Mouse (Mus musculus): Measurements from ENCODE around the gene 3110001I22Rik. TPM values are rescaled to one million over a fixed set of nuclear protein-coding genes. Genes with fewer than 3 reads are reported as not detected.

3110001I22Rik gene
- polyA plus RNA-seq, 1 experiment from 2014 or later, result 4.8 TPM

DNA sequence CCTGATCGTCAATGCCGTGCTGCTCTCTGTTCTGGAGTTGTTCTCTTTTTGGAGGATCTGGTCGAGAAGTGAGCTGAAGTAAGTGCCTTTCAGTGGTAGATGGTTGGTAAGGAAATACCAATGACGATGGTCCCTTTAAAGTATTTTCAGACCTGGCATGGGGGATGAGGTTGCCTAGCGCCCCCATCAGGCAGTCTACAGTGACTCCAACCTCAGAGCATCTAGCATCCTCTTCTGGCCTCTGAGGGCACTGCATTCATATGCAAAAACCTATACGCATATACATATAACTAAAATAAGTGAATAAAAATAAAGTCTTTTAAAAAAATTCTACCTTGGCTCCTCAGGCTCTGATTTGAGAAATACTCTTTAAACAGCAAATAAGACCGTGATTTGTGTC lies 27.3 kb downstream of the 3110001I22Rik start:
- no peaks in the 10 kb centered on the region for H3K9me3 ChIP-seq (replicated peaks; ENCODE audit: control insufficient read depth, low read length)
- H3K27me3 ChIP-seq (ENCODE audit: control insufficient read depth, insufficient read depth, low read length), result no peaks in the 10 kb centered on the region
- H3K9ac ChIP-seq (ENCODE audit: low read length), result no peak overlapping the region

DNA sequence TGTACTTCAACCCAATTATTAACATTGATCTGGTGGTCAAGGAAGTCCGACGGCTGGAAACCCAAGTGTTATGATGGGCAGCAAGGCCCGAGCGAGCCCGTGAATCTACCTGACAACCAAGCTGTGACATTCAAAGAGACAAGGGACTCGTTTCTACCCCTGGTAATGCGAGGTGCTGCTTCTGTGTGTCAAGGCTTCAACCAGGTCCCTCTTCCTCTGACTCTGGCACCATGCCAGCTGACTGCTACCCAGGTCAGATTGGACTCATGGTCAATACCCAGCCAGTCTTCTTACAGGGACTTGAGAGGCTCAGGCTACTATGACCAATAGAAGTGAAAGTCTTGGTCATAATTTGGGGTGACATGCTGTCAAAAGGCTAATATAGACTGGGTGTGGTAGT lies 30.5 kb downstream of the 3110001I22Rik start:
- no peaks in the 10 kb centered on the region for H3K27me3 ChIP-seq (ENCODE audit: control insufficient read depth, insufficient read depth, low read length)
- 90% methylated on average over 7 of the region's 7 CpGs for WGBS
- ATAC-seq (ENCODE audit: insufficient read depth, low FRiP score), result no peak

More for the DNA sequence above, 27.3 kb downstream of the 3110001I22Rik start:
- Histone ChIP-seq H3K36me3 (ENCODE audit: control insufficient read depth, insufficient read depth, low read length) (peaks cover 19% of the 10 kb centered on the region; the same call in 1 of the 2 replicates), H3K4me2 (ENCODE audit: low read depth, low read length) (no peak overlapping the region), H3K4me1 (ENCODE audit: control insufficient read depth, insufficient read depth, low read length) (no peaks in the 10 kb centered on the region), H3K4me3 (replicated peaks; ENCODE audit: low read length) (no peak overlapping the region), H3K27ac (ENCODE audit: low read length) (no peak overlapping the region)
- ATAC-seq (ENCODE audit: insufficient read depth, low FRiP score), result no peak
- WGBS, result 92% methylated on average over 7 of the region's 7 CpGs

DNA sequence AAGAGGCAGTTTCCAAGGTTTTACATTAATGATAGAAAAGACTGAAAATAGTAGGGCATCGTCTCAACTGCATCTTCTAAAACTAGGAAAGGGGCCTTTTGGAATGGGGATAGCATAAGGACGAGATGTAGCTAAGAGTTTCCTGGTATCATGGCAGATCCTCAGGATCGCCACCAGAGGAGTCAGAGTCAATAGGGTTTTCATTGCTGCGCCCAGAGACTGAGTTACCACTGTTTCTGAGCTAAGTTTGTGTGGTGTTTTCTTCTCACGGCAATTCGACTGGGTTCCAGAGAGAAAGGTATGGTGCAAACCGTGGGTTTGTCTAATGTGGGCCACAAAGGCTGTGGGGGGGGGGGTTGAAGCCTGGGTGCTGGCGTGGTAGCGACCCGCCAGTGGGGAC lies 32.9 kb downstream of the 3110001I22Rik start:
- H3K4me2 ChIP-seq (ENCODE audit: low read depth, low read length), result no peak overlapping the region
- WGBS, result 96% methylated on average over 10 of the region's 10 CpGs
- no peaks in the 10 kb centered on the region for H3K27me3 ChIP-seq (ENCODE audit: control insufficient read depth, insufficient read depth, low read length)
- no peak overlapping the region for H3K27ac ChIP-seq (ENCODE audit: low read length)
- H3K9me3 ChIP-seq (replicated peaks; ENCODE audit: control insufficient read depth, low read length), result no peaks in the 10 kb centered on the region
- H3K4me3 ChIP-seq (replicated peaks; ENCODE audit: low read length), result no peak overlapping the region
- no peak for ATAC-seq (ENCODE audit: insufficient read depth, low FRiP score)
- H3K9ac ChIP-seq (ENCODE audit: low read length), result no peak overlapping the region
- H3K36me3 ChIP-seq (ENCODE audit: control insufficient read depth, insufficient read depth, low read length), result no peaks in the 10 kb centered on the region
- H3K4me1 ChIP-seq (ENCODE audit: control insufficient read depth, insufficient read depth, low read length), result no peaks in the 10 kb centered on the region

More for the DNA sequence above, 30.5 kb downstream of the 3110001I22Rik start:
- Histone ChIP-seq H3K4me1 (ENCODE audit: control insufficient read depth, insufficient read depth, low read length) (no peaks in the 10 kb centered on the region), H3K9ac (ENCODE audit: low read length) (no peak overlapping the region), H3K4me3 (replicated peaks; ENCODE audit: low read length) (no peak overlapping the region), H3K27ac (ENCODE audit: low read length) (no peak overlapping the region), H3K9me3 (replicated peaks; ENCODE audit: control insufficient read depth, low read length) (no peaks in the 10 kb centered on the region), H3K4me2 (ENCODE audit: low read depth, low read length) (no peak overlapping the region), H3K36me3 (ENCODE audit: control insufficient read depth, insufficient read depth, low read length) (peaks cover 10% of the 10 kb centered on the region; the same call in 1 of the 2 replicates)

DNA sequence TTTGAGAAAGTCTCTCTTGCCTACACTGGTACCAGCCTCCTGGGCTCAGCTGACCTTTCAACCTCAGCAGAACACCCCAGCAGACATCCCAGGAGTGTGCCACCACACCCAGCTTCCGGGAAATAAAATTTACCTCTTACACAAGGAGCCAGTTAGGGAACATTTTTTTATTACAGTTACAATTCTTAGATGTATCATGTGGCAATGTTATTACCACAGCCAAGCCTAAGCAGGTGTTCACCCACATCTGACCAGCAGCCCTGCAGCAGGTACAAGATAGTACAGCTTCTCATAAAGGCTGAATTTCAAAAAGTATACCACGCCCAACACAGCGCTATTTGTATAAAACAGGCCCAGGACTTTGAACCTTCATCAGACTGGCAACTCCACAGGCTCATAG lies 43.2 kb downstream of the 3110001I22Rik start:
- peak; percentile 84; the same call in 1 of the 2 replicates for ATAC-seq (ENCODE audit: insufficient read depth, low FRiP score)
- WGBS, result 76% methylated on average over 3 of the region's 3 CpGs
- Histone ChIP-seq H3K9ac (ENCODE audit: low read length) (no peak overlapping the region), H3K27me3 (ENCODE audit: control insufficient read depth, insufficient read depth, low read length) (no peaks in the 10 kb centered on the region), H3K36me3 (ENCODE audit: control insufficient read depth, insufficient read depth, low read length) (no peaks in the 10 kb centered on the region), H3K4me3 (replicated peaks; ENCODE audit: low read length) (no peak overlapping the region), H3K9me3 (replicated peaks; ENCODE audit: control insufficient read depth, low read length) (no peaks in the 10 kb centered on the region), H3K4me1 (ENCODE audit: control insufficient read depth, insufficient read depth, low read length) (0 out of 2 replicates have a peak, but pooled peaks cover 3% of the 10 kb centered on the region), H3K4me2 (ENCODE audit: low read depth, low read length) (no peak overlapping the region), H3K27ac (ENCODE audit: low read length) (peak overlapping the region; percentile 56)

DNA sequence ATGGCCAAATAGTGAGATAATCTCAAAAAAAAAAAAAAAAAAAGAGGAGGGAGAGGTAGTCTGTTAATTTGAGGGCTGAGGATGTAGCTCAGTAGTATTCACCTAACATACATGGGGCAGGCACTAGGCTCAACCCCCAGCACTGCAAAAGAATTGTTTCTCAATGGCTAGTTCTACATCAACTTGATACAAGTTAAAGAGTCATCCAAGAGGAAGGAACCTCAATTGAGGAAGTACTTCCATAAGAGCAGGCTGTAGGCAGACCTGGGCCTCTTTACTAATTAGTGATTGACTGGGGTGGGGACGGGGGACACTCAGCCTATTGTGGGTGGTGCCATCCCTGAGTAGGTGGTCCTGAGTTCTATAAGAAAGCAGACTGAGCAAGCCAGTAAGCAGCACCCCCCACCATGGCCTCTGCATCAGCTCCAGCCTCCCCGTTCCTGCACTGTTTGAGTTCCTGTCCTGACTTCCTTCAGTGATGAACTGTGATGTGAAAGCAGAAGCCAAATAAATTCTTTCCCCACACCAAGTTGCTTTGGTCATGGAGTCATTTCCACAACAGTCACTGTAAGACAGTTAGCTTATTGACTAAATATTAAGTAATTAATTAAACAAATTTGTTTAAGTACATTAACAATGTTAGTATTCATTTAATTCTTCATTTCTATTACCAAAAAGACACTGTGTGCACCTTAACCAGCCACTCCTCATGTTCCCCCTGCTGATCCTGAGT lies 45.3 kb downstream of the 3110001I22Rik start:
- Histone ChIP-seq H3K9me3 (replicated peaks; ENCODE audit: control insufficient read depth, low read length) (no peaks in the 10 kb centered on the region), H3K4me1 (ENCODE audit: control insufficient read depth, insufficient read depth, low read length) (0 out of 2 replicates have a peak, but pooled peaks cover 3% of the 10 kb centered on the region), H3K9ac (ENCODE audit: low read length) (no peak overlapping the region), H3K27ac (ENCODE audit: low read length) (no peak overlapping the region), H3K27me3 (ENCODE audit: control insufficient read depth, insufficient read depth, low read length) (no peaks in the 10 kb centered on the region), H3K4me2 (ENCODE audit: low read depth, low read length) (no peak overlapping the region), H3K36me3 (ENCODE audit: control insufficient read depth, insufficient read depth, low read length) (no peaks in the 10 kb centered on the region), H3K4me3 (replicated peaks; ENCODE audit: low read length) (no peak overlapping the region)
- WGBS, result 91% methylated on average over 2 of the region's 2 CpGs
- no peak for ATAC-seq (ENCODE audit: insufficient read depth, low FRiP score)

DNA sequence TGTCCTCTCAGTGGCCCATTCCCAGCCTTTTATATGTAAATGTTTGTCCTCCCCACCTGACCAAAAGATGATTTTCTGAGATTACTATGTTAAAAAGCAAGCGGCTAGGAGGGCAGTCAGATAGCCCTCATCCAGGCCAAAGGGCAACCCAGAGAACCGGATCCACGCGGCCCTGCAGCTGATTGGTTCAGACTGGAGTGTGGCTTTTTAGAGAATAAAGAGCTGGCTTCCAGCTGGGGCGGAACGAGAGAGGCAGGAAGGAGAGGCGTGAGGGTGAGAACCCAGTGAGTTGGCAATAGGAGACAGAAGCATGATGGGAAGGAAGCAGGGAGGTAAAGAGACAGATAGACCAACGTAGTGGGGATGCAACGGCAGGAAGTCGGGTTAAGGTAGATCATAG lies 51.2 kb downstream of the 3110001I22Rik start:
- 43% methylated on average over 10 of the region's 10 CpGs for WGBS
- H3K4me2 ChIP-seq (ENCODE audit: low read depth, low read length), result no peak overlapping the region
- no peak overlapping the region for H3K9ac ChIP-seq (ENCODE audit: low read length)
- no peaks in the 10 kb centered on the region for H3K36me3 ChIP-seq (ENCODE audit: control insufficient read depth, insufficient read depth, low read length)
- no peaks in the 10 kb centered on the region for H3K27me3 ChIP-seq (ENCODE audit: control insufficient read depth, insufficient read depth, low read length)
- H3K27ac ChIP-seq (ENCODE audit: low read length), result no peak overlapping the region
- ATAC-seq (ENCODE audit: insufficient read depth, low FRiP score), result no peak
- H3K9me3 ChIP-seq (replicated peaks; ENCODE audit: control insufficient read depth, low read length), result no peaks in the 10 kb centered on the region
- no peak overlapping the region for H3K4me3 ChIP-seq (replicated peaks; ENCODE audit: low read length)
- H3K4me1 ChIP-seq (ENCODE audit: control insufficient read depth, insufficient read depth, low read length), result no peaks in the 10 kb centered on the region; the same call in 1 of the 2 replicates

DNA sequence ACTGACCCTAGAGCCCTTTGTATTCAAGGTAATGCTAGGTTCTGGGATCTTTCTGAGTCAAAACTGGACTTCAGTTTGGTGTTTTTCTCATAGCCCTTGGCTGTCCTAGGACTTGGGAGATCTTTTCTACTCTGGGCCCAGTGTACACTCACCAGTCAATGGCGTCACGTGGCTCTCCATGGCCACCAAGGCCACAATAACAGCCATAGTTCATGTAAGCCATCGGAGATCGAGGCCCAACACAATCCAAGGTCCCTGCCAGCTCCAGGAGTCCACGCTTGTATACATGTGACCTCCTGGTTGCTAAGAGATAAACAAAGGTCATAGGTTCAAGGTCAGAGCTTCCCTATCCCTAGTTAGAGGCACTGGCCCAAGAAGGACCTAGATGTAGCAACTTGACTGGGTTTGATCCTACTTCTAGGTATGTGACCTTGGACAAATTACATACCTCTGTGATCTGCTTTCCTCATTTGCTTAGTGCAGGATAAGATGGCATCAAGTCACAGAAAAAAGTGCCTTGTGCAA lies 56.1 kb downstream of the 3110001I22Rik start:
- no peak overlapping the region for H3K4me3 ChIP-seq (replicated peaks; ENCODE audit: low read length)
- H3K36me3 ChIP-seq (ENCODE audit: control insufficient read depth, insufficient read depth, low read length), result no peaks in the 10 kb centered on the region
- 76% methylated on average over 5 of the region's 5 CpGs for WGBS
- no peak overlapping the region for H3K4me2 ChIP-seq (ENCODE audit: low read depth, low read length)
- ATAC-seq (ENCODE audit: insufficient read depth, low FRiP score), result no peak
- H3K27ac ChIP-seq (ENCODE audit: low read length), result peak overlapping the region; percentile 38; the same call in 1 of the 2 replicates
- peaks cover 5% of the 10 kb centered on the region for H3K4me1 ChIP-seq (ENCODE audit: control insufficient read depth, insufficient read depth, low read length)
- H3K9me3 ChIP-seq (replicated peaks; ENCODE audit: control insufficient read depth, low read length), result no peaks in the 10 kb centered on the region
- H3K9ac ChIP-seq (ENCODE audit: low read length), result no peak overlapping the region
- no peaks in the 10 kb centered on the region for H3K27me3 ChIP-seq (ENCODE audit: control insufficient read depth, insufficient read depth, low read length)

Other genes with a start within 250 kb of the 3110001I22Rik start
- gene Parn, start 3.8 kb upstream of the 3110001I22Rik start, polyA plus RNA-seq (2015; fragmentation: Nextera tagmentation; extraction: Ambion mirVana), result 38.7 and 42.1 TPM in 2 replicates
- gene Bfar, start 71 bp upstream of the 3110001I22Rik start, polyA plus RNA-seq (2015; fragmentation: Nextera tagmentation; extraction: Ambion mirVana), result 41.9 and 47.1 TPM in 2 replicates
- 43.3 and 59.7 TPM in 2 replicates for gene Pla2g10, start 59.1 kb downstream of the 3110001I22Rik start, polyA plus RNA-seq (2015; fragmentation: Nextera tagmentation; extraction: Ambion mirVana)
- gene Rrn3, start 108.8 kb downstream of the 3110001I22Rik start, polyA plus RNA-seq (2015; fragmentation: Nextera tagmentation; extraction: Ambion mirVana), result 55.2 and 56.2 TPM in 2 replicates
- 163 TPM in 2 replicates for gene Ntan1, start 146.9 kb downstream of the 3110001I22Rik start, polyA plus RNA-seq (2015; fragmentation: Nextera tagmentation; extraction: Ambion mirVana)
- 115 and 122 TPM in 2 replicates for gene Pdxdc1, start 231.2 kb downstream of the 3110001I22Rik start, polyA plus RNA-seq (2015; fragmentation: Nextera tagmentation; extraction: Ambion mirVana)
- 11.1 and 13.2 TPM in 2 replicates for gene Mpv17l, start 231.2 kb downstream of the 3110001I22Rik start, polyA plus RNA-seq (2015; fragmentation: Nextera tagmentation; extraction: Ambion mirVana)